Mouse (Mus musculus) megakaryocyte, embryonic 14.5 days (primary cell): ENCODE data around the gene Ank. TPM values are rescaled to one million over a fixed set of nuclear protein-coding genes. Genes with fewer than 3 reads are reported as not detected.

Source experiments
- H3K27me3 ChIP-seq: replicated peaks from 2 replicates; pipeline ENCODE3; 2012; ENCODE audit warnings: inconsistent platforms
- H3K36me3 ChIP-seq: replicated peaks from 2 replicates; pipeline ENCODE3; 2012; ENCODE audit warnings: low read length, inconsistent platforms, mixed read lengths
- H3K4me1 ChIP-seq: 2 replicates; pipeline ENCODE4 v1.6.1; 2012; ENCODE audit warnings: inconsistent platforms
- H3K4me3 ChIP-seq: replicated peaks from 2 replicates; pipeline ENCODE3; 2012; ENCODE audit warnings: moderate library complexity, mild to moderate bottlenecking, inconsistent platforms
- H3K9me3 ChIP-seq: 2 replicates; pipeline ENCODE4 v1.6.1; 2012; ENCODE audit warnings: inconsistent platforms
- FLI1 ChIP-seq: IDR thresholded peaks from 2 replicates; pipeline ENCODE4 v1.6.1; 2012; ENCODE audit warnings: low read length, inconsistent platforms, mixed read lengths
- GATA1 ChIP-seq: IDR thresholded peaks from 3 replicates; pipeline ENCODE4 v1.6.1; 2012; ENCODE audit warnings: mixed read lengths, low read length, inconsistent platforms, borderline replicate concordance
- polyA plus RNA-seq: library from polyadenylated mRNA; stranded (reverse); fragments of >175 nt; gene quantifications from 2 replicates; pipeline ENCODE4 v1.2.3, GENCODE M21; 2012; ENCODE audit warnings: low replicate concordance; ENCODE audit not compliant: insufficient read depth

Ank gene
- polyA plus RNA-seq, 1 experiment, result 5.0 TPM

DNA sequence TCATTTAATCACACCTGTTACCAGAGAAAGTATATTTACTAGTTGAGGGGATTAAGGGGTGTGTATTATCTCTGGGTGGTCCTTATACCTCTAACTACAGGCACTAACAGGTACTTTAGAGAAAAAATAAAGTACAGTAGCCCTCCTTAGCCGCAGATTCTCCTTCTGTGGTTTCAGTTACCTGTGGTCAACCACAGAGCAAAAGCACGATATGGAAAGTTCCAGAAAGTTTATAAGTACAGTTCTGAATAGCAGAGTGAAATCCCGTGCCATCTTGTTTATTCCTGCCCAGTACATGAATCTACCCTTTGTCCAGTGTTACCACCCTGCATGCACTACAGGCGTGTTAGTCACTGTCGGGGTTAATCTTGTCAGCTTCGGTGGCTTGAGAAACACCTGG is 112.4 kb downstream of the Ank start:
- Histone ChIP-seq H3K4me3 (no peak overlapping the region), H3K27me3 (no peaks in the 10 kb centered on the region), H3K4me1 (peaks cover 12% of the 10 kb centered on the region), H3K36me3 (peaks cover 84% of the 10 kb centered on the region), H3K9me3 (no peaks in the 10 kb centered on the region)
- TF ChIP-seq GATA1 (no peak), FLI1 (no peak)

DNA sequence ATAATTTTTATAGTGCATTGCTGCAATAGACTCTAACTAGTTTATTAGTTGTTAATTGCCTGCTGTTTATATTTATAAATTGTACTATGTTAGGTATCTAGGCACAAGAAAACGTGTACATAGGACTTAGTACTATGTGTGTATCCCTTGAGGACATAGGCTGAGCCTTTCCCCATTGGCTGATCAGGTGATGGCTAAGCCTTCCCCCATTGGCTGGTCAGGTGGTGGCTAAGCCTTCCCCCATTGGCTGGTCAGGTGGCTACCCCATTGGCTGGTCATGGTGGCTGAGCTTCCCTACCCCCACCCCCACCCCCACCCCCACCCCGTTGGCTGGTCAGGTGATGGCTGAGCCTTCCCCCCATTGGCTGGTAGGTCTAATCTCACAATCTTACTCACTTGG is 113.4 kb downstream of the Ank start:
- no peak for TF ChIP-seq GATA1
- TF ChIP-seq FLI1, result no peak
- peaks cover 20% of the 10 kb centered on the region for H3K4me1 ChIP-seq
- no peaks in the 10 kb centered on the region for H3K9me3 ChIP-seq
- peaks cover 86% of the 10 kb centered on the region for H3K36me3 ChIP-seq
- no peak overlapping the region for H3K4me3 ChIP-seq
- no peaks in the 10 kb centered on the region for H3K27me3 ChIP-seq

DNA sequence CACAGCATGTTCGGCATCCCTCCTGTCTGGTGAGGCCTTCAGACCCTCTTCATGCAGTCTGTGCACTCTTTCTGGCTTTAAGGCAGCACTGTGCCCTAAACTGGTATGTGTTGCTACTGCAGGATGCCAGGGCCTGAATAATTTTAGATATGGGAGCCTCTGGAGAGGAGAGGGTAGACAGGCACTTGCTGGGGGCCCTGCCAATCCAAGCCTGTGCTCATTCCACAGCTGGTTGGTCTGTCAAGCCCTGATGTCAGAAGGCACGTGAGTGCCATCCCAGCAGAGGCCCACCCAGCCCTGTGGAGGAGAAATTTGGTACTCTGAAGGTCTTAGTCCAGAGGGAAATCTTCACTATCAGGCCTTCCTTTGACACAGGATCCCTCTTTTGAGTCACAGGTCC is 114.3 kb downstream of the Ank start:
- Histone ChIP-seq H3K36me3 (peaks cover 88% of the 10 kb centered on the region), H3K4me1 (peaks cover 28% of the 10 kb centered on the region)
- no peak for TF ChIP-seq GATA1
- TF ChIP-seq FLI1, result no peak

DNA sequence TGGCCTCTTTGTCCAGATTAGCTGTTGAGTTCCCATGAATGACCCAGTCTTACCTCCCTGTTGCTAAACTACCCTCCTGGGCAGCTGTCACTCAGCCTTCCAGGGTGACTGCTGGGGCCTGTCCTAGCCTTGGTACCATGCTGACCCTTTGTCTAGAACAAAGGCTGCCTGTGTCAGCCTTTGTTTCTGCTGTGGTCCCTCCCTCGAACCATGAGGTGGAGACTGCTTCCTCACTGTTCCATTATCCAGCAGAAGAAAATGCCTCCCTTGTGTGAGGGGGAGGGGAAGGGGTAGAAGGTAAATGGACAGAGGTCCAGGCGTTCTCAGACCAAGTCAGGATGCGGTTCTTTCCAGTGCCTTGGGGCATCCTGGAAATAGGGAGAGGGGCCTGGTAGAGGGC is 115.2 kb downstream of the Ank start:
- no peak for TF ChIP-seq GATA1
- peaks cover 33% of the 10 kb centered on the region for H3K4me1 ChIP-seq
- H3K9me3 ChIP-seq, result no peaks in the 10 kb centered on the region
- peaks cover 88% of the 10 kb centered on the region for H3K36me3 ChIP-seq
- no peaks in the 10 kb centered on the region for H3K27me3 ChIP-seq
- no peak overlapping the region for H3K4me3 ChIP-seq

More for the DNA sequence above, 114.3 kb downstream of the Ank start:
- H3K9me3 ChIP-seq, result no peaks in the 10 kb centered on the region
- H3K4me3 ChIP-seq, result no peak overlapping the region
- no peaks in the 10 kb centered on the region for H3K27me3 ChIP-seq

DNA sequence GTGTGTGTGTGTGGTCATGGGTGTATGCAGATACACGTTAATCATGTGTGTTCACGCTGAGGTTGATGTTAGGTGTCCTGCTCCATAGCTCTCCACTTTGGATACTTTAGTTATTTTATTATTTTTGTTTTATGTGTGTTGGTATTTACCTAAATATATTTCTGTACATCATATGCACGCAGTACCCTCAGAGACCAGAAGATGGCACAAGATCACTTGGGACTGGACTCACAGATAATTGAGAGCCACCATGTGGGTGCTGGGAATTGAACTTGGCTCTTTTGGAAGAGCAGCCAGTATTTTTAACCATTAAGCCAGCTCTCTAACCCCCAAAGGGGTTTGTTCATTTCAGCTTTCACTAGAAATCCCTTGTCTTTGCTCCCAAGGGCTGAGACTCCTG is 116.0 kb downstream of the Ank start:
- Histone ChIP-seq H3K9me3 (no peaks in the 10 kb centered on the region), H3K36me3 (peaks cover 90% of the 10 kb centered on the region), H3K4me3 (no peak overlapping the region), H3K4me1 (peaks cover 33% of the 10 kb centered on the region), H3K27me3 (no peaks in the 10 kb centered on the region)
- no peak for TF ChIP-seq GATA1
- TF ChIP-seq FLI1, result no peak

DNA sequence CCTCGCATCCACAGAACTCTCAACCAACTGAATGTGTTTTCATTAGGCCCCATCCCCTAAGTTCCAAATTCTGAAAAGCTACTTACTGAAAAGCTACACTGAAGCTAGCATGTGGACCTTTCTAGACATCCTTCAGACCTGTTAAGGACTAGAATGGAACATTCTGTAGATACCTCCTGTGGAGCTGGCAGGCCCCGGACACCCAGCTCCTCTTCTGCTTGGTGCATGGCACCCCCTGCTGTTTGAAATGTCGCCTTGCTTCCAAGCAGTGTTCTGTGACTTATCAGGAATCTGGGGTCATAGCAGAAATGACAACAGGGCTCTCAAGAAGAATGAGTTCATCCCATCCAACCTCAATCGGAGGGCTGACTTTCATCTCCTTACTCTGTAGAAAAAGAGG is 116.6 kb downstream of the Ank start:
- Histone ChIP-seq H3K4me1 (peaks cover 30% of the 10 kb centered on the region), H3K4me3 (no peak overlapping the region), H3K36me3 (peaks cover 91% of the 10 kb centered on the region), H3K27me3 (no peaks in the 10 kb centered on the region), H3K9me3 (no peaks in the 10 kb centered on the region)
- no peak for TF ChIP-seq GATA1

DNA sequence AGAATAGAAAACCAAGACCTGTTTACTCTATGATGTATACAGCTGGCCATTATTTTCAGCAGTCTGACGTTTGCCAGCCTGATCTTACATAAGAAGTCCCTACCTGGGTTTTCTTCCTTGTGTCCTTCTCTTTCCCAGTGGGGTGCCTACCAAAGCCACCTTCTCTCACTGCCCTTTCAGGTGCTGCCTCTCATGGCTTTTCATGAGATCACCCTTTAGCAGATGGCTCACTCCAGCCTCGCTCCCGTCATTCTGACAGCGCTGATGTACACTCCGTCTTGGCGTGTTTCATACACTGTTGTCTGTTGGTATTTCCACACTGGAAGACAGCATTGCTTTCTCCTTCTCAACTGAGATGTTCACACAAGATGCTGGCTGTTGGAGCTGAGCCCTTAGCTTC is 117.1 kb downstream of the Ank start:
- Histone ChIP-seq H3K9me3 (no peaks in the 10 kb centered on the region), H3K27me3 (no peaks in the 10 kb centered on the region), H3K4me3 (no peak overlapping the region), H3K4me1 (peaks cover 26% of the 10 kb centered on the region), H3K36me3 (peaks cover 93% of the 10 kb centered on the region)
- TF ChIP-seq FLI1, result no peak

DNA sequence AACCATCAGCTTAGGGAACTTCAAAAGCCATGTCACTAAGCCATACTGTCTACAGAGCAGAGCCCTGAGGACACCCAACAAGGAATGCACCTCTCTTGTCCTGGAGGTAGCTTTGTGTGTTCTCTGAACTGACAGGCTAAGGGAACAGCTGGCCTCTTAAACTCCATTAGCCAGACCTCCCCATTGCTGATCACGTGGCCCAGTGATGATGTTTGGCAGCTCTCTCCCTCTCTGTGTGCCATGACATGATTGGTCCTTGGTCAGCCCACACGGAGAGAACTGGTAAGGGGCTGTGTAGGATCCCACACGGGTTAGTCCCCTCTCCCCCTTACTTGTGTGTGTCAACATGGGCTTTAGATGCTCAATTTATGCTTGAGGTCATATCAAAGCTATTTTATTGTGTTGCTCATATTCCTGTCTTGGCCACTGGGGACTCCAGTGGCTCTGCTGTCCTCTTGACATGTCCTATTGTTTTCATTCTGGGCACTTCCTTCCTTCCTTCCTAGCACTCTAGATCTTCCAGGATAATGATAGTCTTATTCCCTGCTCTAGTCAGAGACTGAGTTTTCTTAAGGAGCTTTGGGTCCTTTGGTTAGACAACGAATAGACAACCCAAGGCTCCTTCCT is 119.1 kb downstream of the Ank start:
- no peaks in the 10 kb centered on the region for H3K27me3 ChIP-seq
- peaks cover 38% of the 10 kb centered on the region for H3K4me1 ChIP-seq
- no peak overlapping the region for H3K4me3 ChIP-seq
- peaks cover 98% of the 10 kb centered on the region for H3K36me3 ChIP-seq
- TF ChIP-seq GATA1 (no peak), FLI1 (no peak)
- no peaks in the 10 kb centered on the region for H3K9me3 ChIP-seq

DNA sequence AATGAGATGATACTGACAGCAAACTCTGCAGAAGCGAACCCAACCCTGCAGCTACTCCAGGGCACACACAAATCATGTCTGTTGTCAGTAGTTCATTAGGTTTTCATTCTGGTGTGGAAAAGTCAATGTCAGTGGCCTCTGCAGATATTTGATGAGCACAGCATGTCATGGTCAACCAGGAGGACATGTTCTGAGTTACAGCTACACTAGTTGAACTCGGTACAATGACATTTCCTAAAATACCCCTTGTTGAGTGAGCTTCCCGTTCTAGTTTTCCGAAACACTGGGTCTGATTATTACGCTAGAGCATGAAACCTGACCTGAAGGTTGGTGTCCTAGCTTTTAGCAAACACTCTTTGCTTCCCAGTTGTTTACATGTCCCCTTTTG is 119.6 kb downstream of the Ank start:
- peaks cover 40% of the 10 kb centered on the region for H3K4me1 ChIP-seq
- peaks cover 98% of the 10 kb centered on the region for H3K36me3 ChIP-seq
- TF ChIP-seq GATA1 (no peak), FLI1 (no peak)
- H3K27me3 ChIP-seq, result no peaks in the 10 kb centered on the region
- no peaks in the 10 kb centered on the region for H3K9me3 ChIP-seq
- no peak overlapping the region for H3K4me3 ChIP-seq

DNA sequence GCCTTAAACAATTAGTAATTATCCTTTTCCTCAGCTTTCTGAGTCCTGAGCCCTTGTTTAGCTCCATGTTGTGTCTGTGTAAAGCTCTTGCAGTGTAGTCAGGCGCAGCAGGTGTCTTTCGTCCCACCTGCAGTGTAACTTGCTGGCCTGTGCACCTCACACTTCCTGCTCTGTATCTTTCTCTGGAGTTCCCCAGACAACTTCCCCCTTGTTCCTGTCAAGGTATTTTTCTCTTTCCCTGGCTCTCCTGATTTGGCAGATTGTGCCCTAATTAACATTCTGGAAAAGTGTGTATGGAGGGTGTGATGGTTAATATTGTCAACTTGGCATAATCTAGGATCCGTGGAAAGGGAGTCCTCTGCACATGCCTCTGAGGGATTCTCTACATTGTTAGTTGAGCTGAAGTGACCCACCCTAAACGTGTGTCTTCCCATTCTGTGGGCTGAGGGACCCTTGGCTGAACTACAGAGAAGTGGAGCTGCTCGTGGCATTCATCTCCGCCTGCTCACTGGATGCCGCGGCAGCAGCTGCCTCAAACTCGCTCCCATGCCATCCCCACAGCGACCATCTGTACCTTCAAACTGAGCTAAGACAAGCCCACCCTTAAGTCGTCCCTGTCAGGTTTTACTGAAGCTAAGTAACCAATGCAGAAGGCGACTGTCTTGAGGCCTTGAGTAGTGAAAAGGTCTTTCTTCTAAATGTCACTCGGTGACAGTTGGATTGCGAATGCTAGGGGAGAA is 121.8 kb downstream of the Ank start:
- H3K36me3 ChIP-seq, result peaks cover 98% of the 10 kb centered on the region
- TF ChIP-seq FLI1, result no peak
- no peak for TF ChIP-seq GATA1
- no peak overlapping the region for H3K4me3 ChIP-seq
- H3K27me3 ChIP-seq, result no peaks in the 10 kb centered on the region
- H3K9me3 ChIP-seq, result no peaks in the 10 kb centered on the region
- H3K4me1 ChIP-seq, result peaks cover 62% of the 10 kb centered on the region
